Comparison of ENCODE assay signal across 16 mouse cellular contexts in the genomic region with DNA sequence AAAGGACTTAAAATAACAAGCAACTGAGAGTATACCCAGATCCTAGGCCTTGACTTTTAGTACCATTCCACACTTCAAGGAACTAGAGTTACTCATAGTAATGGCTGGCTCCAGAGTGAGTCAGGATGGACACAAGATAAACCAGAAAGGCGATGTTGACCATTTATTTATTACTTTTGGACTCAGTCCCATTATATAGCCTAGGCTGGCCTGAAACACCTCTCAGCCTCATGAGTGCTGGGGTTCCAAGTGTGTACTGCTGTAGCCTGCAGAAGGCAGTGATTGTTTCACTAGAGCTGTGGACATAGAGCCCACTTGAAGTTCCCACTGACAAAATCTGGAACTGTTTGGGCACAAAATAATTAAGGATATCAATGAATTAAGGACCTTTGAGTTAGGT. TPM values are rescaled to one million over a fixed set of nuclear protein-coding genes. Genes with fewer than 3 reads are reported as not detected.
DNase-seq lines count a peak whose midpoint lies in the region.
"Had no signal": no experiment of that assay in that cellular context is flagged by ENCODE, and none has a peak within 500 bp of the region (broad histone marks: within the 10 kb centered on the region; RNA-seq: fewer than 3 reads in every experiment).

No protein-coding gene starts in this region.

- peak; percentile 36 to 79 for DNase-seq in adrenal gland, adult (ENCODE audit: inconsistent age in 2 of 2, low spot score in 1 of 2)
- DNase-seq in adrenal gland, adult 18-20 months (ENCODE audit: low spot score in 2 of 2): no peak
- peak; percentile 14 for DNase-seq in adrenal gland, postnatal 14 days
- DNase-seq in adrenal gland, postnatal 4 days (ENCODE audit: low spot score in 2 of 2): no peak
- DNase-seq in adrenal gland, postnatal 36 days: peak; percentile 6 to 18
- no peak for DNase-seq in left cerebral cortex, postnatal 25 days (ENCODE audit: low spot score in 2 of 2)
- DNase-seq: B cell, adult 2 months; cerebellum, adult 11 months; cerebellum, adult 2 months; cerebellum, adult 9-11 months; cerebellum, postnatal 25 days; forebrain, postnatal 0 days; gastrocnemius, postnatal 25 days; heart, adult 2 months; heart, postnatal 14 days; kidney, adult 2 months had no signal

- intact Hi-C loops in left cerebral cortex, postnatal 25 days (cut with DNase I): no loop called here

RNA-seq across cellular contexts. Expression of gene Eif4enif1, which starts 10.3 kb away (rescaled TPM):
- total RNA-seq in adrenal gland, adult 18-20 months (2021): 10 to 100 TPM; 46.4 to 58.8 TPM
- 57.0 and 61.1 TPM in 2 replicates for total RNA-seq in adrenal gland, postnatal 14 days (2021)
- total RNA-seq in adrenal gland, postnatal 4 days (2021): 10 to 100 TPM; 83.8 to 86.9 TPM
- 10 to 100 TPM; 47.9 to 55.2 TPM for total RNA-seq in adrenal gland, postnatal 36 days (2021)
- total RNA-seq in left cerebral cortex, postnatal 25 days (2021): 10 to 100 TPM; 68.7 to 71.5 TPM

RNA-seq across cellular contexts. Expression of gene Sfi1, which starts 19.3 kb away (rescaled TPM):
- total RNA-seq in adrenal gland, adult 18-20 months (2021): 10 to 100 TPM; 42.5 to 53.7 TPM
- total RNA-seq in adrenal gland, postnatal 14 days (2021): 39.4 and 60.7 TPM in 2 replicates
- total RNA-seq in adrenal gland, postnatal 4 days (2021): 100 to 1,000 TPM in 1 of 2 experiments, 10 to 100 TPM in 1; 95.0 to 117 TPM
- 10 to 100 TPM; 47.9 to 50.9 TPM for total RNA-seq in adrenal gland, postnatal 36 days (2021)
- total RNA-seq in left cerebral cortex, postnatal 25 days (2021): 10 to 100 TPM; 48.2 to 69.5 TPM

RNA-seq across cellular contexts. Expression of gene Drg1, which starts 53.7 kb away (rescaled TPM):
- 10 to 100 TPM; 77.1 to 94.1 TPM for total RNA-seq in adrenal gland, adult 18-20 months (2021)
- 93.9 and 95.9 TPM in 2 replicates for total RNA-seq in adrenal gland, postnatal 14 days (2021)
- total RNA-seq in adrenal gland, postnatal 4 days (2021): 100 to 1,000 TPM; 116 to 117 TPM
- 100 to 1,000 TPM; 100 to 113 TPM for total RNA-seq in adrenal gland, postnatal 36 days (2021)
- 10 to 100 TPM; 86.8 to 97.5 TPM for total RNA-seq in left cerebral cortex, postnatal 25 days (2021)

Comparison
In these comparisons a context has a peak if more than half of its experiments do, and no peak if none do; other contexts are left out.
1. DNase-seq: peak in adrenal gland, adult (2 of 2), adrenal gland, postnatal 14 days (single experiment) and adrenal gland, postnatal 36 days (2 of 2); none in adrenal gland, adult 18-20 months (0 of 2), adrenal gland, postnatal 4 days (0 of 2) and left cerebral cortex, postnatal 25 days (0 of 2).